20 mouse cellular contexts compared by ENCODE assay signal in genomic region chr2:145188828-145189227, GRCm38 (mm10).
"Had no signal": no experiment of that assay in that cellular context is flagged by ENCODE, and none has a peak within 500 bp of the region (broad histone marks: within the 10 kb centered on the region; RNA-seq: fewer than 3 reads in every experiment).

No protein-coding gene starts in this region.

- H3K9me3 ChIP-seq: limb, embryonic 13.5 days; liver, embryonic 15.5 days; midbrain, embryonic 10.5 days; neural tube, embryonic 15.5 days; stomach, embryonic 15.5 days had no signal

- H3K4me2 ChIP-seq: limb, embryonic 13.5 days; liver, embryonic 11.5 days; liver, embryonic 15.5 days; lung, embryonic 14.5 days; neural tube, embryonic 15.5 days; stomach, embryonic 15.5 days had no signal

- H3K4me1 ChIP-seq: limb, embryonic 13.5 days; liver, embryonic 15.5 days; midbrain, embryonic 10.5 days; stomach, embryonic 15.5 days had no signal

- DNase-seq: kidney, adult 11 months; kidney, adult 9 months; kidney, postnatal 36 days; left cerebral cortex, postnatal 4 days; lung, embryonic 14.5 days; lung, postnatal 10 days; lung, postnatal 4 days; retina, postnatal 1 day; right cerebral cortex, postnatal 4 days; spleen, adult 18-20 months; thymus, postnatal 4 days had no signal

- H3K27ac ChIP-seq: kidney, postnatal 0 days; layer of hippocampus, adult 2 months; limb, embryonic 13.5 days; liver, embryonic 15.5 days; midbrain, embryonic 10.5 days; neural tube, embryonic 15.5 days; stomach, embryonic 15.5 days had no signal

- ATAC-seq: midbrain, embryonic 16.5 days had no signal

- H3K9ac ChIP-seq: limb, embryonic 13.5 days; liver, embryonic 15.5 days; lung, embryonic 14.5 days; neural tube, embryonic 15.5 days; stomach, embryonic 15.5 days had no signal

- H3K4me3 ChIP-seq: layer of hippocampus, adult 2 months; limb, embryonic 13.5 days; liver, embryonic 15.5 days; midbrain, embryonic 10.5 days; neural tube, embryonic 15.5 days; stomach, embryonic 15.5 days had no signal

- H3K27me3 ChIP-seq: limb, embryonic 13.5 days; liver, embryonic 15.5 days; neural tube, embryonic 15.5 days; stomach, embryonic 15.5 days had no signal

- H3K36me3 ChIP-seq: limb, embryonic 13.5 days; liver, embryonic 15.5 days; midbrain, embryonic 10.5 days; neural tube, embryonic 15.5 days; stomach, embryonic 15.5 days had no signal
